Mouse (Mus musculus): ENCODE results near the gene Tmem115. TPM values are rescaled to one million over a fixed set of nuclear protein-coding genes. Genes with fewer than 3 reads are reported as not detected.
"Not testable (repeated sequence)": the region's sequence is repeated elsewhere in the genome, so short reads cannot be mapped to it uniquely, and the experiment has no call there.

Gene Tmem115
- polyA plus RNA-seq, 2 experiments, result 34.9 to 54.1 TPM

DNA sequence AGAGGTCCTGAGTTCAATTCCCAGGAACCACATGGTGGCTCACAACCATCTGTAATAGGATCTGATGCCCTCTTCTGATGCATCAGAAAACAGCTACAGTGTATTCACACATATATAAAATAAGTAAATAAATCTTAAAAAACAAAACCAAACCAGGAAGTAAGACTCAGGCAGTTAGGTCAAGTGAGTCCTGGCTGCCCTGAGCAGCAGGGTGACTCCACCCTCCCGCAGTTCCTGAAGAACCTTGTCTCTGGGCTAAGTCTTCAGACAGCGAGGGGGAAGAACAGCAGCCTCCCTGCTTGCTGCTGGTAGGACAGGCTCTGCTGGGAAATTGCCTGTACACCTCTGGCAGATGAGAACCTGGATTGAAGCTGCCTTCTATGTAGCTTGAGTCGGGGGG, 22.6 kb downstream of the Tmem115 start:
- TF ChIP-seq POLR2A (IDR thresholded peaks at IDR 0.05; ENCODE audit: borderline replicate concordance, extremely low read depth, insufficient read depth, insufficient read length), result no peak
- WGBS, result 85% methylated on average over 3 of the region's 3 CpGs
- DNase-seq (ENCODE audit: low spot score) (no peak), ATAC-seq (ENCODE audit: low FRiP score, low read depth) (no peak)
- Histone ChIP-seq H3K4me1 (ENCODE audit: control insufficient read depth, insufficient read depth, low read length) (peaks cover 36% of the 10 kb centered on the region), H3K9me3 (ENCODE audit: control insufficient read depth, low read length) (no peaks in the 10 kb centered on the region), H3K9ac (ENCODE audit: low read depth, low read length, severe bottlenecking) (no peak overlapping the region), H3K4me2 (replicated peaks; ENCODE audit: low read depth, low read length, severe bottlenecking) (peak overlapping the region; percentile 98), H3K4me3 (replicated peaks; ENCODE audit: low read length) (peak overlapping the region; percentile 85), H3K36me3 (ENCODE audit: control insufficient read depth, insufficient read depth, low read length) (peaks cover 55% of the 10 kb centered on the region), H3K27ac (replicated peaks; ENCODE audit: low read depth, low read length) (no peak overlapping the region), H3K27me3 (ENCODE audit: control insufficient read depth, insufficient read depth, low read length) (no peaks in the 10 kb centered on the region)

DNA sequence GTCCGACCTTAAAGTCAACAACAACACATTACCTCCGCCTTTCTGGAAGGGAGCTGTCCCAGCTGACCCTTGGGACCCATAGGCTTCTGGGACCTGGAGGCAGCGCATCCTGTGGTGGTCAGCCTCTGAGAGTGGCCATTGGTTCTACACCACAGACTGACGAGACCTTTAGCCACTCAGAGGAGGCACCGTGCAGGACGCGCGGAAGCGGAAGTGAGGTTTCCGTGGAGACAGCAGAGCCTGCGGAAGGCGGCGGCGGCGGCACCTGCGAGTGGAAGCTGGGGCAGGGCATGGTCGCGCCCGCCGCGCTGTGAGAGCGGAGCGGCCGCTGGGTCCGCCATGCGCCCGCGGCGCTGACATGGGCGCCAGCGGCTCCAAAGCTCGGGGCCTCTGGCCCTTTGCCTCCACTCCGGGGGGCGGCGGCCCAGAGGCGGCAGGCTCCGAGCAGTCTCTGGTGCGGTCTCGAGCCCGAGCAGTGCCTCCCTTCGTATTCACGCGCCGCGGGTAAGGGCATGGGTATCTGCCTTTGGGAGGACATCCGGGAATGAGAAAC, 29.4 kb downstream of the Tmem115 start, which contains the start of gene Tusc2:
Tusc2 (plus strand) TSS at position 227 of the 553 bp plus-strand sequence.
- ATAC-seq (ENCODE audit: low FRiP score, low read depth), result peak; percentile 93
- H3K4me1 ChIP-seq (ENCODE audit: control insufficient read depth, insufficient read depth, low read length), result peaks cover 12% of the 10 kb centered on the region; the same call in 1 of the 2 replicates

DNA sequence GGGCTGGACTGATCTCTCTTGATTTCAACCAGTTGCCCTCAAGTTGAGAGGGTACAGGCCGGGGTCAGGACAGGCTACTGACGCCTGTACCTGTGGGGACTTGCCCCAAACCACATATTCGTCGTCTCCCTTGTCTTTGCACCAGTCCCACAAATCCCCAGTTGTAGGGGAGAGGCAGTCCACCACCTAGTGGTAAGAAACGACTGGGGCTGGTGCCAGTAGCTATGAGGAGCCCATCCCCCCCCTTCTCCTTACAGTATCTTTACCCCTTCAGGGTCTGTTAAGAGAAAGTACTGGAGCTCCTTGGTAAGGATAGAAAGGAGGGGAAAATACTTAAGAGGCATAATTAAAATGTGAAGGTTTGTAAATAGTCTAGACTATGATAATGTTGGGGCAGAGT, 31.8 kb downstream of the Tmem115 start:
- ATAC-seq (ENCODE audit: low FRiP score, low read depth); DNase-seq (ENCODE audit: low spot score); H3K9ac ChIP-seq (ENCODE audit: low read depth, low read length, severe bottlenecking); H3K4me3 ChIP-seq (replicated peaks; ENCODE audit: low read length); H3K4me2 ChIP-seq (replicated peaks; ENCODE audit: low read depth, low read length, severe bottlenecking); H3K27me3 ChIP-seq (ENCODE audit: control insufficient read depth, insufficient read depth, low read length); H3K27ac ChIP-seq (replicated peaks; ENCODE audit: low read depth, low read length); H3K9me3 ChIP-seq (ENCODE audit: control insufficient read depth, low read length): not testable (repeated sequence)
- Histone ChIP-seq H3K4me1 (ENCODE audit: control insufficient read depth, insufficient read depth, low read length) (peaks cover 22% of the 10 kb centered on the region), H3K36me3 (ENCODE audit: control insufficient read depth, insufficient read depth, low read length) (peaks cover 27% of the 10 kb centered on the region)
- 51% methylated on average over 5 of the region's 5 CpGs for WGBS

More for the DNA sequence above, 29.4 kb downstream of the Tmem115 start, which contains the start of gene Tusc2:
- Histone ChIP-seq H3K4me3 (replicated peaks; ENCODE audit: low read length) (peak within 1 kb of the TSS; percentile 77), H3K9me3 (ENCODE audit: control insufficient read depth, low read length) (no peaks in the 10 kb centered on the region), H3K27ac (replicated peaks; ENCODE audit: low read depth, low read length) (0 out of 2 replicates have a peak within 1 kb of the TSS, but pooled peaks have one; percentile 13), H3K9ac (ENCODE audit: low read depth, low read length, severe bottlenecking) (peak within 1 kb of the TSS; percentile 68), H3K4me2 (replicated peaks; ENCODE audit: low read depth, low read length, severe bottlenecking) (peak within 1 kb of the TSS; percentile 74), H3K27me3 (ENCODE audit: control insufficient read depth, insufficient read depth, low read length) (no peaks in the 10 kb centered on the region), H3K36me3 (ENCODE audit: control insufficient read depth, insufficient read depth, low read length) (peaks cover 52% of the 10 kb centered on the region)
- peak; percentile 92 for DNase-seq (ENCODE audit: low spot score)
- WGBS, result under 1% methylated on average over 45 of the region's 46 CpGs
- no peak for TF ChIP-seq POLR2A (IDR thresholded peaks at IDR 0.05; ENCODE audit: borderline replicate concordance, extremely low read depth, insufficient read depth, insufficient read length)

DNA sequence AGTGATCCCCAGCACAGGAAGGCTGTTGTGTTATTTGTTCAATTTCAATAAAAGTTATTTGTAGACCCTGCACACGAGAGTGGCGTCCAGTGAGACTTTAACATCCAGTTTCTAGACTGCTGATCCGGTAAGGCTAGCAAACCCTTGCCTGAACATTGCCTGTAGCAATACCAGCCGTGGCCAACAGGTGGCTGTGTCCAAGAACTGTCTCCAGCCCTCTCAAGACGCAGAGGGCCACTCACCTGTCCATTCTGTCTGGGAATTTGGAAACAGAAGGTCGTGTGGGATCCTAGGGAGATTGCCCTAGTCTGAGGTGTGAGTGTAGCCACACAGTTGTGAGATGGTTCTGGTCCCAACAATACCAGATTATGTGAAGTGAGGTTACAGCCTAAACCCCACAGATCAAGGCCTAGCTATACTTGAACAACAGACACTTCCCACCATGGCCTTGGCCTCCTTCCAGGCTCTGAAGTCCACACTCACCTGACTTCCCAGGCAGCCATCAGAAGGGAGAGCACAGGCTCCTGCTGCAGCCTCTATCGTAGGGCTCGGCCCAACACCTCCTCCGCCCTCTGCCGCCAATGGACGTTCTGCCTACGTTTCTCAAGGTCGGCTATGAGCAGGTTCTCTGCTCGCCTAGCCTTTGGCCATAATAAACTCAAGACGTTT, 32.4 kb downstream of the Tmem115 start:
- no peak overlapping the region; the same call in 1 of the 2 replicates for H3K4me3 ChIP-seq (replicated peaks; ENCODE audit: low read length)
- 61% methylated on average over 15 of the region's 15 CpGs for WGBS
- H3K4me2 ChIP-seq (replicated peaks; ENCODE audit: low read depth, low read length, severe bottlenecking), result no peak overlapping the region
- no peak overlapping the region for H3K27ac ChIP-seq (replicated peaks; ENCODE audit: low read depth, low read length)
- TF ChIP-seq POLR2A (IDR thresholded peaks at IDR 0.05; ENCODE audit: borderline replicate concordance, extremely low read depth, insufficient read depth, insufficient read length), result no peak
- H3K9me3 ChIP-seq (ENCODE audit: control insufficient read depth, low read length), result no peaks in the 10 kb centered on the region
- peaks cover 27% of the 10 kb centered on the region for H3K4me1 ChIP-seq (ENCODE audit: control insufficient read depth, insufficient read depth, low read length)
- H3K9ac ChIP-seq (ENCODE audit: low read depth, low read length, severe bottlenecking), result no peak overlapping the region
- peak; percentile 75 for DNase-seq (ENCODE audit: low spot score)
- peaks cover 26% of the 10 kb centered on the region for H3K36me3 ChIP-seq (ENCODE audit: control insufficient read depth, insufficient read depth, low read length)
- H3K27me3 ChIP-seq (ENCODE audit: control insufficient read depth, insufficient read depth, low read length), result no peaks in the 10 kb centered on the region
- ATAC-seq (ENCODE audit: low FRiP score, low read depth), result no peak

DNA sequence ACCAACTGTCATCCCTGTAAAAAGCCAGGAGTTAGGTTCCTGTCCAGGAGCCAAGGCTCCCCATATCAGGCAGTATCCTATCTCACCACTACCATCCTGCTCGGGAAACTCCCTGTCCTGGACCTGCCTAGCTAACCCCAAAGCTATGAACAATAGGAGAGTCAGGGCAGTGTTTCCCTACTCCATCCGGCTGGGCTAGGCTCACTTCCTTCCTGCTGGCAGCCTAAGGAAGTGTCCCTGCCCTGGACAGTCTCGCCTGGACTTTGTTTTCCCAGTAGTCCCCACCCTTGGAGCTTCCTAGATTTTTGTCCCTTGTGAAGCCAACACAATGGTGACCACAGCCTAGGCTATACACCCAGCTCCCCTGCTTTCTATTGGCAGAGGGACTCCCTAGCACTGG, 33.1 kb downstream of the Tmem115 start:
- H3K9me3 ChIP-seq (ENCODE audit: control insufficient read depth, low read length), result no peaks in the 10 kb centered on the region
- ATAC-seq (ENCODE audit: low FRiP score, low read depth) (no peak), DNase-seq (ENCODE audit: low spot score) (no peak)
- no peaks in the 10 kb centered on the region for H3K27me3 ChIP-seq (ENCODE audit: control insufficient read depth, insufficient read depth, low read length)
- no peak overlapping the region for H3K9ac ChIP-seq (ENCODE audit: low read depth, low read length, severe bottlenecking)
- no peak for TF ChIP-seq POLR2A (IDR thresholded peaks at IDR 0.05; ENCODE audit: borderline replicate concordance, extremely low read depth, insufficient read depth, insufficient read length)
- peaks cover 26% of the 10 kb centered on the region for H3K36me3 ChIP-seq (ENCODE audit: control insufficient read depth, insufficient read depth, low read length)
- H3K27ac ChIP-seq (replicated peaks; ENCODE audit: low read depth, low read length), result peak overlapping the region; percentile 75; the same call in 1 of the 2 replicates
- peak overlapping the region; percentile 93; the same call in 1 of the 2 replicates for H3K4me2 ChIP-seq (replicated peaks; ENCODE audit: low read depth, low read length, severe bottlenecking)
- peaks cover 31% of the 10 kb centered on the region for H3K4me1 ChIP-seq (ENCODE audit: control insufficient read depth, insufficient read depth, low read length)
- H3K4me3 ChIP-seq (replicated peaks; ENCODE audit: low read length), result no peak overlapping the region
- WGBS, result 75% methylated on average over 3 of the region's 3 CpGs
